Mouse (Mus musculus) testis, adult 2 months (tissue): ENCODE results near the gene Prdx1.

ENCODE experiments used
- CTCF ChIP-seq: fragments of 200-500 bp; IDR thresholded peaks from 2 replicates; pipeline ENCODE4 v1.5.1; 2012; ENCODE audit warnings: low read depth, mild to moderate bottlenecking, inconsistent platforms, low read length, moderate library complexity; ENCODE audit not compliant: control insufficient read depth, insufficient read depth, insufficient replicate concordance
- POLR2A ChIP-seq: fragments of 200-500 bp; IDR thresholded peaks from 2 replicates; pipeline ENCODE4 v1.6.1; 2012; ENCODE audit warnings: low read depth, mild to moderate bottlenecking, inconsistent platforms, low read length, moderate library complexity; ENCODE audit not compliant: control insufficient read depth

DNA sequence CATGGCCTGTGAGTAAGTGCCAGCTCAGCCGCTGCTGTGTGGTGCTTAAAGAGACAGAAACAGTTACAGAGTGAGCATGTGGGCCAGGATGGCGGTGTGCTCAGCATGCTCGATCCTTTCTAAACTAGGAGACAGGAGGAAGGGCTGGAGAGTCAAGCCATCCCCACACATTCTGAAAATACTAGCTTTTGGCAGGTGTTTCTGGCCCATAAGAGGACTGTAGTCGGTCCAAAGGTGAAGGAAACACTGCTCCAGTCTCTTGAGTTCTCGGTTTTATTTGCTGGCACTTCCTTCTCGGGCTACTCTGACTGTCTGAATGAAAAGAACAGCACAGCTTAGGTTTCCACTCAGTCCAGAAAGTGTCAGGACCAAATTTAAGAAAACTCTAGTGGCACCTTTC, 24.5 kb upstream of the Prdx1 start:
- TF ChIP-seq POLR2A (no peak), CTCF (no peak)
